Mouse (Mus musculus) cerebellum, adult 2 months (tissue): ENCODE measurements around the gene Dctn2. TPM values are rescaled to one million over a fixed set of nuclear protein-coding genes. Genes with fewer than 3 reads are reported as not detected.
"Not testable (repeated sequence)": the region's sequence is repeated elsewhere in the genome, so short reads cannot be mapped to it uniquely, and the experiment has no call there.

Experiments
- DNase-seq, 2 experiments: peaks; one replicate each; pipeline ENCODE4 v3.0.0; 2021
- H3K27ac ChIP-seq: fragments of 200-500 bp; 2 replicates; pipeline ENCODE4 v1.5.1; 2012; ENCODE audit warnings: low read length, control low read depth, inconsistent platforms; ENCODE audit not compliant: insufficient read depth
- H3K27me3 ChIP-seq: fragments of 200-500 bp; 2 replicates; pipeline ENCODE4 v1.6.1; 2012; ENCODE audit warnings: inconsistent platforms, mild to moderate bottlenecking, low read length, moderate library complexity; ENCODE audit not compliant: control insufficient read depth, insufficient read depth
- H3K4me1 ChIP-seq: fragments of 200-500 bp; 2 replicates; pipeline ENCODE4 v1.6.1; 2011; ENCODE audit warnings: low read length; ENCODE audit not compliant: control insufficient read depth, insufficient read depth
- H3K4me3 ChIP-seq: fragments of 200-500 bp; replicated peaks from 2 replicates; pipeline ENCODE3; 2011; ENCODE audit warnings: mild to moderate bottlenecking, low read depth, low read length, control low read depth; ENCODE audit not compliant: insufficient read depth
- CTCF ChIP-seq: fragments of 200-500 bp; IDR thresholded peaks from 2 replicates; pipeline ENCODE4 v1.5.1; 2011; ENCODE audit warnings: low read depth, mild to moderate bottlenecking, control low read depth, low read length, moderate library complexity, borderline replicate concordance; ENCODE audit not compliant: insufficient read depth
- POLR2A ChIP-seq: fragments of 200-500 bp; IDR thresholded peaks from 2 replicates; pipeline ENCODE4 v1.6.1; 2011; ENCODE audit warnings: low read length, control low read depth, borderline replicate concordance; ENCODE audit not compliant: insufficient read depth
- WGBS: fragments of 180-500 bp; shearing (Covaris S2); methylation state at CpG from one replicate; pipeline ENCODE4 v1.1.7; 2018; 5-methylcytosine and 5-hydroxymethylcytosine counted together
- polyA plus RNA-seq: library from polyadenylated mRNA; depleted of rRNA; stranded (reverse); fragments of >200 nt; gene quantifications from 2 replicates; pipeline ENCODE4 v1.2.3, GENCODE M21; 2012

Gene Dctn2
- polyA plus RNA-seq, 1 experiment, result 322 TPM

- WGBS, result 93% methylated on average over 11 of the region's 11 CpGs
- Histone ChIP-seq H3K4me3 (no peak overlapping the region), H3K27ac (no peak overlapping the region), H3K27me3 (no peaks in the 10 kb centered on the region), H3K4me1 (no peaks in the 10 kb centered on the region)
- TF ChIP-seq CTCF (no peak), POLR2A (no peak)
- no peak for DNase-seq
Measured at GRCm38 (mm10) chr10:127303136-127303535, 37.0 kb downstream of the Dctn2 start.

- not testable (repeated sequence) for DNase-seq
Measured at GRCm38 (mm10) chr10:127309167-127309566, 43.0 kb downstream of the Dctn2 start.

GRCm38 (mm10) chr10:127310523-127311475, 44.6 kb downstream of the Dctn2 start:
- no peak for DNase-seq
- Histone ChIP-seq H3K27ac (peak overlapping the region; percentile 61), H3K4me1 (no peaks in the 10 kb centered on the region), H3K4me3 (peak overlapping the region; percentile 91), H3K27me3 (no peaks in the 10 kb centered on the region)
- TF ChIP-seq POLR2A (no peak), CTCF (no peak)
- WGBS, result 35% methylated on average over 23 of the region's 23 CpGs

More at GRCm38 (mm10) chr10:127309167-127309566, 43.0 kb downstream of the Dctn2 start:
- H3K4me1 ChIP-seq, H3K4me3 ChIP-seq, H3K27ac ChIP-seq, H3K27me3 ChIP-seq: not testable (repeated sequence)
- 51% methylated on average over 3 of the region's 3 CpGs for WGBS

- TF ChIP-seq CTCF (no peak), POLR2A (peak; percentile 68; the same call in 1 of the 2 replicates)
- WGBS, result under 1% methylated on average over 65 of the region's 65 CpGs
- Histone ChIP-seq H3K4me1 (no peaks in the 10 kb centered on the region), H3K27me3 (no peaks in the 10 kb centered on the region), H3K4me3 (peak within 1 kb of the TSS; percentile 91), H3K27ac (peak within 1 kb of the TSS; percentile 61)
- peak; percentile 95 to 97 for DNase-seq
Measured at GRCm38 (mm10) chr10:127311476-127312355, 45.5 kb downstream of the Dctn2 start, which contains the start of gene Mars. Gene Mars (minus strand): TSS chr10:127311786.

- WGBS, result 0% methylated on average over 4 of the region's 4 CpGs
- DNase-seq, result peak; percentile 80 to 85
- Histone ChIP-seq H3K27me3 (no peaks in the 10 kb centered on the region), H3K27ac (peak overlapping the region; percentile 23; the same call in 1 of the 2 replicates), H3K4me3 (peak overlapping the region; percentile 91), H3K4me1 (no peaks in the 10 kb centered on the region)
- no peak for TF ChIP-seq POLR2A
- peak; percentile 75; the same call in 1 of the 2 replicates for TF ChIP-seq CTCF
Measured at GRCm38 (mm10) chr10:127312356-127312676, 46.1 kb downstream of the Dctn2 start.

- no peaks in the 10 kb centered on the region for H3K27me3 ChIP-seq
- H3K4me1 ChIP-seq, result no peaks in the 10 kb centered on the region
- H3K4me3 ChIP-seq, result no peak overlapping the region
- WGBS, result 70% methylated on average over 4 of the region's 4 CpGs
- no peak overlapping the region for H3K27ac ChIP-seq
- DNase-seq, result no peak
- TF ChIP-seq POLR2A (no peak), CTCF (no peak)
Measured at GRCm38 (mm10) chr10:127312858-127313257, 46.7 kb downstream of the Dctn2 start.

- H3K4me1 ChIP-seq, H3K27me3 ChIP-seq, H3K27ac ChIP-seq, H3K4me3 ChIP-seq, DNase-seq: not testable (repeated sequence)
- 92% methylated on average over 5 of the region's 5 CpGs for WGBS
Measured at GRCm38 (mm10) chr10:127313516-127313915, 47.3 kb downstream of the Dctn2 start.

- 78% methylated on average over 1 of the region's 1 CpGs for WGBS
- not testable (repeated sequence) for H3K4me1 ChIP-seq, H3K27me3 ChIP-seq, DNase-seq, H3K4me3 ChIP-seq, H3K27ac ChIP-seq
Measured at GRCm38 (mm10) chr10:127314950-127315349, 48.8 kb downstream of the Dctn2 start.
